Mouse (Mus musculus): ENCODE results near the gene Klc1. TPM values are rescaled to one million over a fixed set of nuclear protein-coding genes. Genes with fewer than 3 reads are reported as not detected.

Klc1 gene
- polyA plus RNA-seq, 1 experiment from 2014 or later, result 116 TPM

DNA sequence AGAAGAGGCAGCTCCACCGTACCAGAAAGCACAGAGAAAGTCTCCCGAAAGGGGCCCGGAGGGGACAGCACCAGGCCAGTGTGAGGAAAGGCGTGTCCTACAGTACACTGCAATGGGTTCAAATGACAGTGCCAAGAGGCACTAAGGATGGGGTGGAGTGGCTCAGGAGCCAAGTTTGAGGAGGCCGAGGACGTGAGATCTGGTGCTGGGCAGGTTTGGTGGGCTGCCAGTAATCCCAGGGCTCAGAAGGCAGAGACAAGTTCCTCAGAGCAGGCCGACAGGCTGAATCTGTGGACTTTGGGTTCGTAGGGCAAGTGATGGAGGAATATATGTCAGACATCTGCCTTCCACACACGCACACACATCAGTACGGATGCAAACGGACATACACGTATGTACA is 54.0 kb downstream of the Klc1 start:
- no peaks in the 10 kb centered on the region for H3K9me3 ChIP-seq
- no peak for DNase-seq (ENCODE audit: low spot score)
- peaks cover 60% of the 10 kb centered on the region for H3K4me1 ChIP-seq
- H3K27me3 ChIP-seq (ENCODE audit: insufficient read depth, poor library complexity, severe bottlenecking), result no peaks in the 10 kb centered on the region
- H3K27ac ChIP-seq, result no peak overlapping the region
- WGBS, result 68% methylated on average over 12 of the region's 12 CpGs
- H3K36me3 ChIP-seq, result peaks cover 23% of the 10 kb centered on the region
- peak overlapping the region; percentile 84 for H3K4me3 ChIP-seq

DNA sequence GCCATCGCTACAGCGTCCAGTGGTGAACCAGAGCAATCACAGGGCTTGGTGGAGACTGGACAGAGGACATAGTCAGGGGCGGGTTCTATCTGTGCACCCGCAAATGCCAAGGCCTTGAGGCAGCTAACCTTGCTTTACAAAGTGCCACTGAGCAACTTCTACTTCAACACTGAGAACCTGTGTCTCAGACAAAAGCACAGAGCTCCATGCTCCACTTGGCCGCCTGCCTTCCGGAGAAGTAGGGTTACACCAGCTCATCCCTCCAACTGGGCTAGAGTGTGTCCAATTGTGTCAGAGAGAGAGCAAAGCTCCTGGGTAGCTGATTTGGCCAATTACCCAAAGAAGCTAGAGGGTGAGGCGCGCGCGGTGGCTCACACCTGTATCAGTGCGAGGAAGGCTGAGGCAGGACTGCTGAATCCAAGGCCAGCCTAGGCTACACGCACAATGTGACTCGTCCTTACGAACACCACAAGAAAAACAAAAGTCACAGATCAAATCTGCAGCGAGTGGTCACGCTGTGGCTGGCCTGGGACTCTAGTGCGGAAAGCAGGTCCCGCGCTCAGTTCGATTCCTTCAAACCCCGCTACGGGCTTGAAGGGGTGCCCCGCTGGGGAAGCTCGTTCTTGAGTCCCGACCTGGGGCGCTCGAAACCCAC is 54.6 kb downstream of the Klc1 start:
- peaks cover 64% of the 10 kb centered on the region for H3K4me1 ChIP-seq
- DNase-seq (ENCODE audit: low spot score), result peak; percentile 84
- no peaks in the 10 kb centered on the region for H3K27me3 ChIP-seq (ENCODE audit: insufficient read depth, poor library complexity, severe bottlenecking)
- H3K4me3 ChIP-seq, result peak overlapping the region; percentile 84
- H3K9me3 ChIP-seq, result no peaks in the 10 kb centered on the region
- H3K36me3 ChIP-seq, result peaks cover 22% of the 10 kb centered on the region
- peak overlapping the region; percentile 95 for H3K27ac ChIP-seq
- 4% methylated on average over 27 of the region's 27 CpGs for WGBS

DNA sequence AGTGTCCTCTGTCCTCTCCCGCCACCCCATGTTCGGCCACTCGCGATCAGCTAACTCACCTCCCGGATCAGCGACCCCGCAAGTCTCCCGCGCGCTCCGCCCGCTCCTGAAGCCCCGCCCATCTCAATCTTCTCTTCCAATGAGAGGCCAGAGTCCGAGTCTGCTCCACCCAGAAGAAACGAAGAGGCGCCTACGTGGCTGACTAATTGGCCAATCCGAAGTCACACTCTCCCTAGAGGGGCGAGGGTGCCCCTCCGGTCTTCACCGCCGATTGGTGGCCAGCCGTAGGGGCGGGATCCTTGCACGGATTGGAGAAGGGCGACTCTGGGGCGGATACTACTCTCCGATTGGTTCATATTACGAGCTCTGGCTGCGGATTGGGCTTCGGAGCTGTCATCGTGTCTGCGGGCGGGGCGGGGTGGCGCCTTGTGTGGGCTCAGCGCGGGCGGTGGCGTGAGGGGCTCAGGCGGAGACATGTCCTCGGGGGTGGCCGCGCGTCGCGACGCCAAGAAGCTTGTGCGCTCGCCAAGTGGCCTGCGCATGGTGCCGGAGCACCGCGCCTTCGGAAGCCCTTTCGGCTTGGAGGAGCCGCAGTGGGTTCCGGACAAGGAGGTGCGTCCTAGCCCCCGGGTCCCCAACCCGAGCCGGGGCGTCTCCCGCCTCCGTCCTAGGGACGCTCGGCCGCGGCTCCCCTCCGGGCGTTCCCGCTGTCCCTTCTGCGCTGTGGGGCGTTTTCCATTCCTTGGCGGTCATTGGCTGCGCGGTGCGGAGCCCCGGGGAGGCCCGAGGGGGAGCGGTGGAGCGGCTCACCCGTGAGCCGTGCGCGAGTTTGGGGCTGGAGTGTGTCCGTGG is 55.3 kb downstream of the Klc1 start, which contains the start of the genes Xrcc3 and Zfyve21:
Xrcc3 (minus strand) TSS at position 108 of the 852 bp plus-strand sequence.
Zfyve21 (plus strand) TSS at position 405 of the 852 bp plus-strand sequence.
- peak; percentile 100 for DNase-seq (ENCODE audit: low spot score)
- H3K36me3 ChIP-seq, result peaks cover 18% of the 10 kb centered on the region; the same call in 1 of the 2 replicates
- no peaks in the 10 kb centered on the region for H3K9me3 ChIP-seq
- WGBS, result under 1% methylated on average over 87 of the region's 87 CpGs
- no peaks in the 10 kb centered on the region for H3K27me3 ChIP-seq (ENCODE audit: insufficient read depth, poor library complexity, severe bottlenecking)
- H3K4me3 ChIP-seq, result peak within 1 kb of the TSS; percentile 84
- peaks cover 72% of the 10 kb centered on the region for H3K4me1 ChIP-seq
- H3K27ac ChIP-seq, result peak within 1 kb of the TSS; percentile 95

DNA sequence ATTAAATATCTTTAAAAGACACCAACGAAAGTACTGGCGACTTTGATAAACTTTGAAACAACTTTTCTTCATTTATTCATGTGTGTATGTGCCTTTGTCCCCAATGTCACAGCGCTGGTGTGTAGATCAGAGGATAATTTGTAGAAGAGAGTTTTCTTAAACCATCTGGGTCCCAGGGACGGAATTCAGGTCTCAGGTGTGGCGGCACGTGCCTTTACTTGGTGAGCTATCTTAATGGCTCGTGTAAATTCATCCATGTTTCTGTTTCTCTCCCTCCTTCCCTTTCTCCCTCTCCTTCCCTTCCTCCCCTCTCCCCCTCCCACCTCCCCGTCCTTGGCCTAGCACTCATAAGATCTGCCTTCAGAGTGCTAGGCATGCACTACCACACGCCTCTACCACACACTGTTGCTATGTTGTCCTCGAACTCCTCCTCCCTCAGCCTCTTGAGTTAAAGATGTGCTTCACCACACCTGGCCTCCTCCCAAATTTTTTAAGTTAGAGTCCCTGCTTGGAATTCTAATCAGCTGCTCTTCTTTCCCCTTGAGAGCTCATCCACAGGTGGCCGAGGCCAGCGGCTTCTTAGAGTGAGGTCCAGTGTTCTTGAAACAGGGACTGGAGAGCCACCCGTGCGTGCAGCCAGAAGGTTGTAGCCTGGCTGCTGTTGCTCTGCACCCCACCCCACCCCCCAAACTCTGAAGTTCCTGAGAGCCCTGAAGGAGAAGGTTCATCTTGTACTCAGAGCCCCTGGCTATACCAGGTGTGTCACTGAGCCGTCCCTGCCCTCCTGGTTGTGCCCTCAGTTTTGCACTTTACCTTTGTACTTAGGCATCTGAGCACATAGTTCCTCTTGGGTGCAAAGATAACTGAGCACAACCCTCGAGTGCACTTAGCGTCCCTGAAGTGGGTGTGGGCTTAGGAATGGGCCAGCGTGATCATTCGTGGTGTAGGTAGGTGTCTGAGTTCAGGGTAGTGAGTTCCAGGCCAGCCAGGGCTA is 56.4 kb downstream of the Klc1 start:
- DNase-seq (ENCODE audit: low spot score), result no peak
- H3K9me3 ChIP-seq, result no peaks in the 10 kb centered on the region
- peak overlapping the region; percentile 84 for H3K4me3 ChIP-seq
- peak overlapping the region; percentile 95 for H3K27ac ChIP-seq
- peaks cover 68% of the 10 kb centered on the region for H3K4me1 ChIP-seq
- H3K36me3 ChIP-seq, result peaks cover 9% of the 10 kb centered on the region; the same call in 1 of the 2 replicates
- 21% methylated on average over 19 of the region's 19 CpGs for WGBS
- H3K27me3 ChIP-seq (ENCODE audit: insufficient read depth, poor library complexity, severe bottlenecking), result no peaks in the 10 kb centered on the region

DNA sequence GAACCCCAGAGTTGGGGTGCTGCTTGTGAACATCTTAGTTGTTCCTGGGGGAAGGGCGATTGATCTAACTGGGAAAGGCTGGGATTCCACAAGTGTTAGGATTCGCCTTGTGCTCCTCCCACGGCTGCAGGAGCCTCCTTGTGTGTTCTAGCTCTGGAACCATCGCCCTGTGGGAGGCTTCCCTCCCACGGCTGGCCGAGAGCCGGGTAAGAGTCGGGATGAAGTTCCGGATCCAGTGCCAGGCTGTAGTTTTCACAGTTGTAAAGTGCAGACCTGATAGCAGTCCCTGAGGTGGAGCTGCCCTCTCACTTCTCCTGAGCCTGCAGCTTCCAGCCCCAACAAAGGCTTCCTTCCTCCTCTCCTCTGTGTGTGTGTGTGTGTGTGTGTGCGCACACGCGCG is 57.9 kb downstream of the Klc1 start:
- H3K4me3 ChIP-seq, result peak overlapping the region; percentile 84
- H3K9me3 ChIP-seq, result no peaks in the 10 kb centered on the region
- WGBS, result 57% methylated on average over 13 of the region's 13 CpGs
- H3K27ac ChIP-seq, result peak overlapping the region; percentile 56; the same call in 1 of the 2 replicates
- DNase-seq (ENCODE audit: low spot score), result no peak
- peaks cover 77% of the 10 kb centered on the region for H3K4me1 ChIP-seq
- H3K36me3 ChIP-seq, result peaks cover 9% of the 10 kb centered on the region
- no peaks in the 10 kb centered on the region for H3K27me3 ChIP-seq (ENCODE audit: insufficient read depth, poor library complexity, severe bottlenecking)

DNA sequence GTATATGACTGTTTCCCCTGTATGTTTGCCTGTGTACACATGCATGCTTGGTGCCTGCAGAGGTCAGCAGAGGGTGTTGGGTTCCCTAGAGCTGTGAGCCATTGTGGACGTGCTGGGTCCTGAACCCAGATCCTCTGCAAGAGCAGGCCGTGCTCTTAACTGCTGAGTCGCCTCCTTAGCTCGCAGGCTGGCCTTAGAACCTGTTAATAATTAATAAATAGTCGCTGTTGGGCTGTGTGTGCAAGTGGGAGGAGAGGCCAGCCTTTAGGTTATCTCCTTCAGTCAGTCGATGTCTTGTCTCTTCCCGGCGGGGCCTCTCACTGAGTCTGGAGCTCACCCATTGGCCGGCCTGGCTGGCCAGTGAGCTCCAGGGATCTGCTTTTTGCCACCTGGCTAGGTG is 58.3 kb downstream of the Klc1 start:
- Histone ChIP-seq H3K27me3 (ENCODE audit: insufficient read depth, poor library complexity, severe bottlenecking) (no peaks in the 10 kb centered on the region), H3K36me3 (peaks cover 9% of the 10 kb centered on the region), H3K4me3 (peak overlapping the region; percentile 84; the same call in 1 of the 2 replicates), H3K9me3 (no peaks in the 10 kb centered on the region), H3K4me1 (peaks cover 77% of the 10 kb centered on the region), H3K27ac (peak overlapping the region; percentile 56; the same call in 1 of the 2 replicates)
- no peak for DNase-seq (ENCODE audit: low spot score)
- 67% methylated on average over 9 of the region's 9 CpGs for WGBS

DNA sequence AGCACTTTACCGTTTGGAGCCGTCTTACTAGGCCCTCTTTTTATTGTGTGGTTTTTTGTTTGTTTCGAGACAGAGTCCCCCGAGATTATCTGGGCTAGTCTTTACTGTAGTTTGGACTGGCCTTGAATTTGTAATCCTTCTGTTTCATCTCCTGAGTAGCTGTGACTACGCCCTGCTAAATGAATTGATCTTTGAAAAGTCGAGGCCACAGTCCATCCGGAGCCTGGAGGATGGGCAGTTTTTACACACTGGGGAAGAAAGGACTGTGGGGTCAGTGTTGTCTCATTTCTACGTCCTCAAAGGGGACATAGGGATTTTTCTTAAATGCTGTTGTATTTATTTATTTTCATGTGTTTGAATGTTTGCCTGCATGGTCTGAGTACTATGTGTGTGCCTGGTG is 59.3 kb downstream of the Klc1 start:
- Histone ChIP-seq H3K27ac (no peak overlapping the region), H3K27me3 (ENCODE audit: insufficient read depth, poor library complexity, severe bottlenecking) (no peaks in the 10 kb centered on the region), H3K9me3 (no peaks in the 10 kb centered on the region), H3K4me1 (peaks cover 69% of the 10 kb centered on the region), H3K4me3 (no peak overlapping the region), H3K36me3 (peaks cover 14% of the 10 kb centered on the region)
- no peak for DNase-seq (ENCODE audit: low spot score)
- WGBS, result 91% methylated on average over 8 of the region's 8 CpGs

DNA sequence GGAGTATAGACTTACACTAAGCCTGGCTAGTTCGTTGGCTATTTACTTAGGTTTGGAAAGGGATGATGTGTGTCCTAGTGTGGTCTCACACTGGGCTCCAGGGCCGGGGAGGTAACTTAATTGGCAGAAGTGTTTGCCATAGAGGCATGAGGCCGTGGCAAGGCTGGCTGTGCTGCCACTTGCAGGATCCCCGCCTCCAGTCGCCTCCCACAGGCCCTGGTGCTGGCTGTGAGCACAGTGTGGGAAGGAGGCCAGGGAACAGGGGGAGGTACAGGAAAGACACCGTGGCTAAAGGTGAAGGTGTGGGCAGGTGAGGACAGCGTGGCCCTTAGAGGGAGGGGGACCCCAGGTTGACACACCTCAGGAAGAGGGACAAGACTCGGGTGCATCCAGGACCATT is 61.3 kb downstream of the Klc1 start:
- Histone ChIP-seq H3K36me3 (peaks cover 33% of the 10 kb centered on the region), H3K4me1 (peaks cover 63% of the 10 kb centered on the region), H3K9me3 (no peaks in the 10 kb centered on the region), H3K27ac (no peak overlapping the region), H3K27me3 (ENCODE audit: insufficient read depth, poor library complexity, severe bottlenecking) (no peaks in the 10 kb centered on the region), H3K4me3 (no peak overlapping the region)
- WGBS, result 82% methylated on average over 8 of the region's 8 CpGs
- no peak for DNase-seq (ENCODE audit: low spot score)

DNA sequence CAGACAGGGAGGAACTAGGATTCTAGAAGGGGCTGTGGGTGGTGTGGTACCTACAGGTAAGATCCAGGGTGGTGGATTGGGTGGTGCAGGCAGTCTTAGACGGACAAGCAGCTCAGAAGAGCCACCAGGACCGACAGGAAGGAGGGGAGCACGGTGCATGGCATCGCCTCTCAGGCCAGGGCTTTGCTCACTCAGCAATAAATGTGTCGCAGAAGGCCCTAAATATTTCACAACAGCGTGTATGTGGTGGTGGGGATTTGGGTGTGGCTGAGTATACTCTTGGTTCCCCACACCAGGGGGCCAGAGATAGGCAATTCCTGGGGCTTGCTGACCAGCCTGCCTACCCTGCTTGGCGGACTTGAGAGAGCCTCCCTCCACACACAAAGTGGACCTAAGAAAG is 62.1 kb downstream of the Klc1 start:
- H3K27me3 ChIP-seq (ENCODE audit: insufficient read depth, poor library complexity, severe bottlenecking), result no peaks in the 10 kb centered on the region

DNA sequence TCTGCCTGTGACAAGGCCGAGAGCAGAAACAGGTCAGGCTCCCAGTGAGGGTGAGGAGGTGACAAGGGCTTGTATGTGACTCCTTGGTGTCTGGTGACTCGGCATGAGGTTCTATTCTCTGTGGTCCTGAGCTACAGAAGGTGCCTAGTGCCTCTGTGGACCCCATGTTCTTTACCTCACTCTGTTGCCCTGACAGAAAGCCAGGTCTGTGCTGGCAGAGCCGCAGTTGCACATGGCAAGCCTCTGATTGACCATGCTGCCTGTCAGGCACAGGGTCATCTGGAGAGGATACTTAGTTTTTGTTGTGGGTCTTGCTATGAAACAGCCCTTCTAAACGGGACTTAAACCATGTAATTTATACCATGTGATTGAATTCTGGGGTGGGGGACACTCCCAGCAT is 63.3 kb downstream of the Klc1 start:
- no peak for DNase-seq (ENCODE audit: low spot score)
- WGBS, result 71% methylated on average over 4 of the region's 4 CpGs
- peaks cover 43% of the 10 kb centered on the region for H3K4me1 ChIP-seq
- peaks cover 53% of the 10 kb centered on the region for H3K36me3 ChIP-seq
- H3K4me3 ChIP-seq, result no peak overlapping the region
- H3K27ac ChIP-seq, result no peak overlapping the region
- H3K27me3 ChIP-seq (ENCODE audit: insufficient read depth, poor library complexity, severe bottlenecking), result no peaks in the 10 kb centered on the region
- H3K9me3 ChIP-seq, result no peaks in the 10 kb centered on the region

More for the DNA sequence above, 62.1 kb downstream of the Klc1 start:
- 84% methylated on average over 7 of the region's 7 CpGs for WGBS
- Histone ChIP-seq H3K9me3 (no peaks in the 10 kb centered on the region), H3K4me1 (peaks cover 55% of the 10 kb centered on the region), H3K27ac (no peak overlapping the region), H3K4me3 (no peak overlapping the region), H3K36me3 (peaks cover 41% of the 10 kb centered on the region)
- DNase-seq (ENCODE audit: low spot score), result no peak

DNA sequence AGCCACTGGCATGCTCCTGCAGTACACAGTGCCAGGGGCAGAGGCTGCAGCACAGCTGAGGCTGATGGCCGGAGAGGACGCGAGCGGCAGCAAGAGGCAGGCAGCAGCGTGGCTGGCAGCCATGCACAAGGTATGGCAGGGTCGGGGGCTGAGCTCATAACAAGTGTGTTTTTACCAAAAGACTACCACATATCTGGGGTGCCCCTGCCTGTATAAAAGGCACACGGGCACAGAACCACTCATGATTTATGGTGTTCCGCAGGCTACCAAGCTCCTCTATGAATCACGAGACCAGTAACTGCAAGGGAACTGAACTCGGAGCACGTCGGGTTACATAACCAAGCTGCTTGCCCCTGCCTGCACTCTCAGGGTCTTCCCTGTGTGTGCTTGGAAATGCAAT is 68.9 kb downstream of the Klc1 start:
- H3K4me1 ChIP-seq, result peaks cover 3% of the 10 kb centered on the region; the same call in 1 of the 2 replicates
- no peak overlapping the region for H3K27ac ChIP-seq
- H3K4me3 ChIP-seq, result no peak overlapping the region
- peaks cover 96% of the 10 kb centered on the region for H3K36me3 ChIP-seq
- WGBS, result 93% methylated on average over 12 of the region's 12 CpGs
- DNase-seq (ENCODE audit: low spot score), result no peak
- H3K9me3 ChIP-seq, result no peaks in the 10 kb centered on the region
- H3K27me3 ChIP-seq (ENCODE audit: insufficient read depth, poor library complexity, severe bottlenecking), result no peaks in the 10 kb centered on the region

DNA sequence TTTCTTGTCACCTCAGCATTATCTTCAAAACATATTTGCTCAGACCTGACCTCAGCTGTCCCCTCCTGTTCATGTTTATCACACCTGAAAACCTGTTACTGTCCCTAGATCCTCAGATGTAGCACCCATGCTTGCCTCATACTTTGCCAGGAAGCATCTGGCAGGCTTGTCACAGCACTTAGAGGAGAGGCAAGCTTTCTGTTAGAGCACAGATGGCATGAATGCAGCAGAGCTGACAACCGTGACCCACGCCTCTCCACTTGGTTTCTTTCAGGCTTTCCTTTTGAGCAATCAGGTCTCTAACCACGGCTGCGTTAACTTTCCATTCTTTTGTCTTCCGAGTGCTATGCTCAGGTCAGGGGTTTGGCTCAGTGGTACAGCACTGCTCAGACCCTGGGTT is 70.8 kb downstream of the Klc1 start:
- H3K36me3 ChIP-seq, result peaks cover 98% of the 10 kb centered on the region
- H3K4me3 ChIP-seq, result no peak overlapping the region

More for the DNA sequence above, 70.8 kb downstream of the Klc1 start:
- Histone ChIP-seq H3K27me3 (ENCODE audit: insufficient read depth, poor library complexity, severe bottlenecking) (no peaks in the 10 kb centered on the region), H3K4me1 (no peaks in the 10 kb centered on the region), H3K27ac (no peak overlapping the region), H3K9me3 (no peaks in the 10 kb centered on the region)
- 90% methylated on average over 5 of the region's 5 CpGs for WGBS
- no peak for DNase-seq (ENCODE audit: low spot score)
